Mouse (Mus musculus) heart, embryonic 11.5 days (tissue): ENCODE results near the gene Vps26a. TPM values are rescaled to one million over a fixed set of nuclear protein-coding genes. Genes with fewer than 3 reads are reported as not detected.

Source experiments
- ATAC-seq: fragments of 200-750 bp; cut with Nextera tagmentation; replicated peaks from 2 replicates; pipeline ENCODE4 v1.8.0; 2017; ENCODE audit warnings: moderate library complexity; ENCODE audit not compliant: insufficient number of reproducible peaks, low FRiP score, low TSS enrichment
- H3K27ac ChIP-seq: fragments of 300-500 bp; sonication (generic); 2 replicates; pipeline ENCODE4 v1.5.1; 2014; ENCODE audit warnings: mild to moderate bottlenecking, low read depth, low read length
- H3K27me3 ChIP-seq: fragments of 300-500 bp; sonication (generic); 2 replicates; pipeline ENCODE4 v1.6.1; 2014; ENCODE audit warnings: mild to moderate bottlenecking, low read length, mixed read lengths; ENCODE audit not compliant: control insufficient read depth, insufficient read depth
- H3K36me3 ChIP-seq: fragments of 300-500 bp; sonication (generic); 2 replicates; pipeline ENCODE4 v1.6.1; 2014; ENCODE audit warnings: mild to moderate bottlenecking, low read length, moderate library complexity, mixed read lengths; ENCODE audit not compliant: control insufficient read depth, insufficient read depth
- H3K4me1 ChIP-seq: fragments of 300-500 bp; sonication (generic); 2 replicates; pipeline ENCODE4 v1.6.1; 2014; ENCODE audit warnings: low read length; ENCODE audit not compliant: control insufficient read depth, insufficient read depth
- H3K4me2 ChIP-seq: fragments of 300-500 bp; sonication (generic); 2 replicates; pipeline ENCODE4 v1.6.1; 2014; ENCODE audit warnings: mild to moderate bottlenecking, moderate library complexity
- H3K4me3 ChIP-seq: fragments of 300-500 bp; sonication (generic); 2 replicates; pipeline ENCODE4 v1.5.1; 2014; ENCODE audit warnings: low read depth, low read length
- H3K9ac ChIP-seq: fragments of 300-500 bp; sonication (generic); 2 replicates; pipeline ENCODE4 v1.6.1; 2014; ENCODE audit warnings: mild to moderate bottlenecking, low read depth, low read length, moderate library complexity
- H3K9me3 ChIP-seq: fragments of 300-500 bp; sonication (generic); replicated peaks from 2 replicates; pipeline ENCODE4 v1.6.1; 2016; ENCODE audit warnings: low read length; ENCODE audit not compliant: control insufficient read depth
- WGBS: fragments of 180-500 bp; shearing (Covaris S2); extraction: QIAGEN DNeasy Blood & Tissue Kit; methylation state at CpG from one replicate; pipeline ENCODE4 v1.1.7; 2014; ENCODE audit not compliant: insufficient replicate concordance; 5-methylcytosine and 5-hydroxymethylcytosine counted together
- polyA plus RNA-seq: library from polyadenylated mRNA; unstranded; fragments of >200 nt; fragmentation: Nextera tagmentation; extraction: Ambion mirVana; gene quantifications from 2 replicates; pipeline ENCODE4 v1.2.1, GENCODE M21; 2014

Gene Vps26a
- polyA plus RNA-seq, 1 experiment from 2014 or later: 72.8 TPM

GRCm38 (mm10) chr10:62418831-62419356, 67.7 kb downstream of the Vps26a start:
- no peak overlapping the region for H3K9ac ChIP-seq
- H3K36me3 ChIP-seq: no peaks in the 10 kb centered on the region
- no peaks in the 10 kb centered on the region for H3K9me3 ChIP-seq
- no peak overlapping the region for H3K4me3 ChIP-seq
- H3K27me3 ChIP-seq: no peaks in the 10 kb centered on the region
- H3K27ac ChIP-seq: no peak overlapping the region
- H3K4me1 ChIP-seq: peaks cover 12% of the 10 kb centered on the region
- no peak overlapping the region for H3K4me2 ChIP-seq
- WGBS: 83% methylated on average over 7 of the region's 7 CpGs
- ATAC-seq: no peak

- Histone ChIP-seq H3K4me3 (no peak overlapping the region), H3K27me3 (peaks cover 2% of the 10 kb centered on the region; the same call in 1 of the 2 replicates), H3K9me3 (no peaks in the 10 kb centered on the region), H3K4me2 (no peak overlapping the region), H3K9ac (no peak overlapping the region), H3K36me3 (no peaks in the 10 kb centered on the region), H3K27ac (no peak overlapping the region), H3K4me1 (peaks cover 14% of the 10 kb centered on the region)
- 0 out of 2 replicates have a peak, but pooled peaks have one; percentile 50 for ATAC-seq
- 1% methylated on average over 4 of the region's 4 CpGs for WGBS
These were observed 73.0 kb downstream of the Vps26a start for GRCm38 (mm10) chr10:62413606-62413982.

- no peaks in the 10 kb centered on the region for H3K9me3 ChIP-seq
- peaks cover 14% of the 10 kb centered on the region for H3K4me1 ChIP-seq
- peaks cover 2% of the 10 kb centered on the region; the same call in 1 of the 2 replicates for H3K27me3 ChIP-seq
- no peak overlapping the region for H3K9ac ChIP-seq
- 3% methylated on average over 8 of the region's 8 CpGs for WGBS
- H3K27ac ChIP-seq: no peak overlapping the region
- H3K4me3 ChIP-seq: no peak overlapping the region
- no peak for ATAC-seq
- no peaks in the 10 kb centered on the region for H3K36me3 ChIP-seq
- H3K4me2 ChIP-seq: no peak overlapping the region
These were observed 73.5 kb downstream of the Vps26a start for GRCm38 (mm10) chr10:62412906-62413605.

GRCm38 (mm10) chr10:62411431-62412410, 74.9 kb downstream of the Vps26a start:
- Histone ChIP-seq H3K9me3 (no peaks in the 10 kb centered on the region), H3K27ac (no peak overlapping the region), H3K4me2 (no peak overlapping the region), H3K27me3 (peaks cover 2% of the 10 kb centered on the region; the same call in 1 of the 2 replicates), H3K4me3 (no peak overlapping the region), H3K9ac (no peak overlapping the region), H3K36me3 (no peaks in the 10 kb centered on the region), H3K4me1 (peaks cover 14% of the 10 kb centered on the region)
- 64% methylated on average over 19 of the region's 19 CpGs for WGBS
- ATAC-seq: no peak

GRCm38 (mm10) chr10:62410943-62411342, 75.7 kb downstream of the Vps26a start:
- no peak for ATAC-seq

More at GRCm38 (mm10) chr10:62410943-62411342, 75.7 kb downstream of the Vps26a start:
- Histone ChIP-seq H3K9me3 (no peaks in the 10 kb centered on the region), H3K36me3 (no peaks in the 10 kb centered on the region), H3K27ac (no peak overlapping the region), H3K9ac (no peak overlapping the region), H3K4me1 (peaks cover 14% of the 10 kb centered on the region), H3K4me3 (no peak overlapping the region), H3K27me3 (peaks cover 4% of the 10 kb centered on the region; the same call in 1 of the 2 replicates), H3K4me2 (no peak overlapping the region)
- WGBS: 9% methylated on average over 5 of the region's 5 CpGs

Other genes with a start within 250 kb of the Vps26a start
- gene Tacr2, start 234.4 kb downstream of the Vps26a start, polyA plus RNA-seq: not detected in 2 replicates
- 97.0 and 157 TPM in 2 replicates for gene Hk1, start 106.9 kb downstream of the Vps26a start, polyA plus RNA-seq
- gene Hkdc1, start 64.3 kb downstream of the Vps26a start, polyA plus RNA-seq: 0.49 and 0.57 TPM in 2 replicates
- gene 4930507D05Rik, start 37.3 kb downstream of the Vps26a start, polyA plus RNA-seq: 0.54 and 1.0 TPM in 2 replicates
- gene Supv3l1, start 37.1 kb downstream of the Vps26a start, polyA plus RNA-seq: 31.9 and 32.5 TPM in 2 replicates
- 6.7 and 9.1 TPM in 2 replicates for gene Srgn, start 40.6 kb upstream of the Vps26a start, polyA plus RNA-seq
- 31.1 and 34.0 TPM in 2 replicates for gene Kif1bp, start 91.7 kb upstream of the Vps26a start, polyA plus RNA-seq
- gene Ddx21, start 115.5 kb upstream of the Vps26a start, polyA plus RNA-seq: 20.8 and 21.4 TPM in 2 replicates
- gene Ddx50, start 164.4 kb upstream of the Vps26a start, polyA plus RNA-seq: 107 and 125 TPM in 2 replicates
- gene Stox1, start 239.3 kb upstream of the Vps26a start, polyA plus RNA-seq: 0.97 and 1.4 TPM in 2 replicates